Mouse (Mus musculus) forebrain, postnatal 0 days (tissue): ENCODE results near the gene Esyt3. TPM values are rescaled to one million over a fixed set of nuclear protein-coding genes. Genes with fewer than 3 reads are reported as not detected.

Source experiments
- ATAC-seq: fragments of 200-750 bp; cut with Nextera tagmentation; 2 replicates; pipeline ENCODE4 v1.8.0; 2017; ENCODE audit warnings: mild to moderate bottlenecking, moderate library complexity
- DNase-seq: peaks from one replicate; pipeline ENCODE4 v3.0.0-alpha.2; 2015
- H3K27ac ChIP-seq: fragments of 300-500 bp; sonication (generic); 2 replicates; pipeline ENCODE4 v1.5.1; 2014; ENCODE audit warnings: low read depth, mild to moderate bottlenecking, antibody characterized with exemption, low read length, moderate library complexity, mixed read lengths
- H3K27me3 ChIP-seq: fragments of 300-500 bp; sonication (generic); 2 replicates; pipeline ENCODE4 v1.6.1; 2014; ENCODE audit warnings: mild to moderate bottlenecking, low read length, mixed read lengths; ENCODE audit not compliant: insufficient read depth
- H3K36me3 ChIP-seq: fragments of 300-500 bp; sonication (generic); 2 replicates; pipeline ENCODE4 v1.6.1; 2014; ENCODE audit warnings: mild to moderate bottlenecking, moderate library complexity; ENCODE audit not compliant: insufficient read depth
- H3K4me1 ChIP-seq: fragments of 300-500 bp; sonication (generic); 2 replicates; pipeline ENCODE4 v1.6.1; 2014; ENCODE audit warnings: antibody characterized with exemption; ENCODE audit not compliant: insufficient read depth
- H3K4me2 ChIP-seq: fragments of 300-500 bp; sonication (generic); 2 replicates; pipeline ENCODE4 v1.6.1; 2014; ENCODE audit warnings: low read depth, mild to moderate bottlenecking, moderate library complexity
- H3K4me3 ChIP-seq: fragments of 300-500 bp; sonication (generic); 2 replicates; pipeline ENCODE4 v1.5.1; 2014; ENCODE audit warnings: low read depth, low read length, mixed read lengths
- H3K9ac ChIP-seq: fragments of 300-500 bp; sonication (generic); 2 replicates; pipeline ENCODE4 v1.6.1; 2014; ENCODE audit warnings: mild to moderate bottlenecking
- H3K9me3 ChIP-seq: fragments of 300-500 bp; sonication (generic); 2 replicates; pipeline ENCODE4 v1.6.1; 2016; ENCODE audit warnings: low read length
- CTCF ChIP-seq: sonication (generic); IDR thresholded peaks from 2 replicates; pipeline ENCODE4 v1.5.1; 2016; ENCODE audit warnings: antibody characterized with exemption, control low read depth, low read depth
- WGBS: fragments of 180-500 bp; shearing (Covaris S2); extraction: QIAGEN DNeasy Blood & Tissue Kit; methylation state at CpG from one replicate; pipeline ENCODE4 v1.1.7; 2014; 5-methylcytosine and 5-hydroxymethylcytosine counted together
- polyA plus RNA-seq: library from polyadenylated mRNA; unstranded; fragments of >200 nt; fragmentation: Nextera tagmentation; extraction: Ambion mirVana; gene quantifications from 2 replicates; pipeline ENCODE4 v1.2.1, GENCODE M21; 2015
- total RNA-seq: library from RNA; depleted of rRNA; stranded (reverse); fragments of >200 nt; gene quantifications from 2 replicates; pipeline ENCODE4 v1.2.3, GENCODE M21; 2014

Esyt3 gene
- total and polyA plus RNA-seq, 2 experiments from 2014 or later, result 1.3 to 4.3 TPM

GRCm38 (mm10) chr9:99339182-99339581 is 19.2 kb downstream of the Esyt3 start:
- no peaks in the 10 kb centered on the region for H3K4me1 ChIP-seq
- H3K4me2 ChIP-seq, result no peak overlapping the region
- ATAC-seq (no peak), DNase-seq (no peak)
- H3K9ac ChIP-seq, result no peak overlapping the region
- no peak for TF ChIP-seq CTCF
- 86% methylated on average over 1 of the region's 1 CpGs for WGBS
- H3K27ac ChIP-seq, result no peak overlapping the region
- H3K4me3 ChIP-seq, result no peak overlapping the region
- no peaks in the 10 kb centered on the region for H3K9me3 ChIP-seq
- no peaks in the 10 kb centered on the region for H3K27me3 ChIP-seq
- H3K36me3 ChIP-seq, result no peaks in the 10 kb centered on the region

GRCm38 (mm10) chr9:99338293-99338692 is 20.1 kb downstream of the Esyt3 start:
- H3K9ac ChIP-seq, result no peak overlapping the region
- H3K27ac ChIP-seq, result no peak overlapping the region
- WGBS, result 78% methylated on average over 1 of the region's 1 CpGs
- H3K4me2 ChIP-seq, result no peak overlapping the region
- DNase-seq, result no peak
- TF ChIP-seq CTCF, result no peak
- no peaks in the 10 kb centered on the region for H3K4me1 ChIP-seq
- H3K4me3 ChIP-seq, result no peak overlapping the region
- H3K36me3 ChIP-seq, result no peaks in the 10 kb centered on the region
- ATAC-seq, result peak; percentile 73
- no peaks in the 10 kb centered on the region for H3K9me3 ChIP-seq
- H3K27me3 ChIP-seq, result no peaks in the 10 kb centered on the region

- DNase-seq, result no peak
- Histone ChIP-seq H3K4me2 (no peak overlapping the region), H3K27ac (no peak overlapping the region), H3K9ac (no peak overlapping the region), H3K27me3 (no peaks in the 10 kb centered on the region), H3K4me3 (no peak overlapping the region), H3K4me1 (no peaks in the 10 kb centered on the region), H3K36me3 (no peaks in the 10 kb centered on the region), H3K9me3 (no peaks in the 10 kb centered on the region)
- WGBS, result 89% methylated on average over 4 of the region's 4 CpGs
- no peak for TF ChIP-seq CTCF
- ATAC-seq, result no peak
Observed at GRCm38 (mm10) chr9:99336538-99336937, 21.8 kb downstream of the Esyt3 start.

GRCm38 (mm10) chr9:99326881-99327280 is 31.5 kb downstream of the Esyt3 start:
- WGBS, result 29% methylated on average over 4 of the region's 4 CpGs
- Histone ChIP-seq H3K9ac (no peak overlapping the region), H3K36me3 (no peaks in the 10 kb centered on the region), H3K4me1 (peaks cover 14% of the 10 kb centered on the region), H3K27me3 (no peaks in the 10 kb centered on the region), H3K9me3 (no peaks in the 10 kb centered on the region), H3K27ac (no peak overlapping the region), H3K4me2 (no peak overlapping the region), H3K4me3 (no peak overlapping the region)
- DNase-seq (peak; percentile 58), ATAC-seq (peak; percentile 23; the same call in 1 of the 2 replicates)
- no peak for TF ChIP-seq CTCF

- TF ChIP-seq CTCF, result no peak
- Histone ChIP-seq H3K4me2 (no peak overlapping the region), H3K27me3 (no peaks in the 10 kb centered on the region), H3K9me3 (no peaks in the 10 kb centered on the region), H3K27ac (no peak overlapping the region), H3K9ac (no peak overlapping the region), H3K36me3 (no peaks in the 10 kb centered on the region), H3K4me3 (no peak overlapping the region), H3K4me1 (peaks cover 14% of the 10 kb centered on the region)
- ATAC-seq (no peak), DNase-seq (no peak)
- 92% methylated on average over 4 of the region's 4 CpGs for WGBS
Observed at GRCm38 (mm10) chr9:99325961-99326360, 32.4 kb downstream of the Esyt3 start.

- Histone ChIP-seq H3K36me3 (no peaks in the 10 kb centered on the region), H3K27me3 (no peaks in the 10 kb centered on the region), H3K27ac (no peak overlapping the region), H3K9me3 (no peaks in the 10 kb centered on the region), H3K9ac (no peak overlapping the region), H3K4me2 (no peak overlapping the region), H3K4me1 (peaks cover 14% of the 10 kb centered on the region), H3K4me3 (no peak overlapping the region)
- WGBS, result 73% methylated on average over 7 of the region's 7 CpGs
- TF ChIP-seq CTCF, result no peak
- ATAC-seq (peak; percentile 53; the same call in 1 of the 2 replicates), DNase-seq (no peak)
Observed at GRCm38 (mm10) chr9:99325208-99325929, 33.0 kb downstream of the Esyt3 start.

- WGBS, result 86% methylated on average over 8 of the region's 8 CpGs
- ATAC-seq (no peak), DNase-seq (no peak)
- H3K4me1 ChIP-seq, result no peaks in the 10 kb centered on the region
- H3K4me3 ChIP-seq, result no peak overlapping the region
- H3K4me2 ChIP-seq, result no peak overlapping the region
- no peak for TF ChIP-seq CTCF
- H3K27ac ChIP-seq, result no peak overlapping the region
- no peaks in the 10 kb centered on the region for H3K36me3 ChIP-seq
- H3K9me3 ChIP-seq, result no peaks in the 10 kb centered on the region
- H3K9ac ChIP-seq, result no peak overlapping the region
- no peaks in the 10 kb centered on the region for H3K27me3 ChIP-seq
Observed at GRCm38 (mm10) chr9:99320006-99320405, 38.4 kb downstream of the Esyt3 start.
